Mouse (Mus musculus): ENCODE results near the gene Robo4.

The Robo4 gene

DNA sequence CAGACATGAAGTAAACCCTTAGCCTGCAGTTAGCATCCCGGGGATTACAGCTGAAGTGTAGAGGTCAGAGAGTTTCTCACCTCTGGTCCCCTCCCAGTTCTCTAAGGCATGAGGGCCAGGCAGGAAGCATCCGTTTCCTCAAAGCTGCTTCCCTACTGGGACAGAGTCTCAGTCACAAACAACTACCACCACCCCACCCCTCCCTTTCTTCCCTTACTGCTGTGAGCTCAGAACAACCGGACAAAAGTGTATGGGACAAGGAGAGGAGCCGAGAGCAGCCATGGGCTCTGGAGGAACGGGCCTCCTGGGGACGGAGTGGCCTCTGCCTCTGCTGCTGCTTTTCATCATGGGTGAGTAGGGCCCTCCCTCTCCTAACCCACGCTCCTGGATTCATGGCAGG lies at the start of gene Robo4:
Gene Robo4, plus strand, starts transcription at position 96 of the 400 bp plus-strand sequence.
- DNase-seq (ENCODE audit: low spot score): no peak

DNA sequence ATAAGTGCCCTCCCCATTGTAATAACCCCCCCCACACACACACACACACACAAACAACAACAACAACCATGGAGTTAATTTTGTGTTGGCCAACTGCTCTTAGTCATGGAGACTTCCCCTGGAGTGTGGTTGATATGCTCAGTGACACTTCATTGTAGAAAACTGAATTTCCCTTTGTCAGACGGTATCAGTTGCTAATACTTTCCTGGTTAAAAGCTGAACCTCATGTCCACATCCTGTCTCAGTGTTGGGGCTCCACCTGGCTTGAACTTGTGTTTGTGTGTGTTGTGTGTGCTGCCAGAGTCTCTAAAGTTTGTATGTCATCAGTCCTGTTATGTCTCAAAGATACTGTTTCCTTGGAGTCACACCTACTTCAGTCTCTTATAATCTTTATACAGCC lies 47.2 kb upstream of the Robo4 start:
- DNase-seq (ENCODE audit: low spot score): no peak

DNA sequence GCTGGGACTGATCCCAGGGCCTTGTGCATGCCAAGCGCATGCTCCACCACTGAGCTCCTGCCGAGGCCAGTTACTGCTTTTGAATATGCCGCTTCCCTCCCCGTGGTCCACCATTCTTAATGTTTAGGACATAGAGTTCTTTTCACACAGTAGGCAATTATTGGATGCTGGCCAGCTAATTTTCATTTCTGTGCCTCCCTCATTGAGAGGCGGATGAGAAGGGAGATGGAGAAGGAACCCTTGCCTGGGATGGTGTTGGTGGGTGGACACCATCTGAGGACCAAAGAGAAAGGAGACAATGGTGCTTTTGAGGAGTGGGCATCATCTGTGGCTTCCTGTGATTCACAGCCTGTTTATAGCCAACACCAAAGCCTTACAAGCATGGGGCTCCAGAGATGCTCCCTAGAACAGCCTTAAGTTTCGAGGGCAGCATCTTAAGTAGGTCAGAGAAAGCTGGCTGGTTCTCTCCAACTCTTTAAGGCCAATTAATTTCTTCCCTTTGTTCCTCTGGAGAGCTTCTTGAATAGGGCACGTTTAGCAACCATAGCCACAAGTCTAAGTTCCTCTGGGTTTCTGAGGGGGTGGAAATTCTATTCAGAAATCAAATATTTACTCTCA lies 42.9 kb upstream of the Robo4 start:
- DNase-seq (ENCODE audit: low spot score): no peak

DNA sequence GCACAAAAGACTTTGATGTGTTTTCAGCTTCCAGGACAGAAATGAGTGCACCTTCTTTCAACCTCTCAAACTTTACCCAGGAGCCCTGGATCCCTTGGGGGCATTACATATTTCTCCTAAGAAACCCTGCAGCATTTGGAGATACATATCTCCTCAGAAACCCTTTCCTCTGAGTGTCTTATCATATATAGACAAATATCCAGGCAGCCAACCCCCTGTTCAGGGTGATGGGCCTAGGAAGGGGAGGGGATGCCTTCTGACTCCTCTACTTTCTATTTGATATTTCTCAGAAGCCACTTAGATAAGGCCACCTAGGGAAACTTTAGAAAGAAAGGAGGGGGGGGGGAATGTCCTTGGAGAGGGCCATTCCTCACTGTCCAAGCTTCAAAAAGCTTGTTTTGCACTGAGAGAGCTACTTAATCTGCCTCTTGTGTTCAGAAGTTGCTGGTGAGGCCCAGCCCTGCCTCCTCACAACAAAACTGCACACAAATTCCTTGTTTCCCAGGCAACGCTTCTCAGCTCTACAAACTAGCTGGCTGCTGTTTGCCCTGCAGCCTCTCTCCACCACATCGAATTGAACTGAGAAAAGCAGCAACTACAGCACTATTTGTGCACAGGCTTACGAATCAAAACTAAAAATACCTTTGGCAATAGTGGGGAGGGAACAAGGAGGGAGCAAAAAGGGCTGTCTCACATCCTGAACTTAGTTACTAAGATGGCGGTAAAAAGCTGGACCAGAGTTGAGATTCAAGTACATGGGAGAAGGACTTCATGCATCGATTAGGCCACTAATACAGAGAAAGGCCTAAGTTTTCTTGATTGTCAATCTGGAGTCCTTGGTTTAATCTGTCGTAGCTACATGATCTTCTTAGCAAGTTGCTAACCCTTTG lies 42.1 kb upstream of the Robo4 start:
- DNase-seq (ENCODE audit: low spot score): no peak

DNA sequence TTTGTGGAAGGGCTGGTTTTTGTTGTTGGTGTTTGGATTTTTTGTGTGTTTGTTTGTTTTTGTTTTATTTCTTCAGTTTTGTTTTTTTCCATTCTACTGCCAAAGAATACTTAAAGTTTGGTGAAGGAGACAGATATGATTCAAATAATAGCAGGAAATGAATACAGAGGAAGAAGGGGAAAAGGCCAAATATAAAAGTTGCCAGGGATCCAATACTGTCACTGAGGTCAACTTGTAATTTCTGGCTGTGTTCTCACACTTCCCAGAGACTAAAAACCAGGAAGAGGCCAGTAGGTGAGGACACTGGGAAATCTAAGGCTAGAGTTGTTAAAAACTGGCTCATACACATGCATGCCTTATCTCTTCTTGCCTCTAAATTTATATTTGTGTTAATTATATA lies 39.6 kb upstream of the Robo4 start:
- no peak for DNase-seq (ENCODE audit: low spot score)

DNA sequence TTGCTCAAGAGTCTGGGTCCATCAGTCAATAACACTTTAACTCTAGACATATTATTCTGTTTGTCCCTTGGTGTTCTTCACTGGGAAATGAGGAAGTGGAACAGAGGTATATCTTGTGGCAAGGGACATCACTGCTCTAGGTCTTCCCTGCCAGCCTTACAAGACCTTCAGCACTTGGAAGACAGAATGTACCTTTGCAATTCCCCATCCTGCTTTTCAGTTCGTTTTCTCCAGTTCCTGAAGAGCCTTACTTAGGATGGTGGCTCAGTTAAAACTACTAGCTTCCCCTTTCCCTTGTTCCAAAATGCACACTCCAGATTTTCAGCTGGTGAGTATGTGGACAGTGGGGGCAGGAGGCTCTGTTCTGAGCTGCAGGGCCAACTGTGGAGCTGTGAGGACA lies 38.8 kb upstream of the Robo4 start:
- DNase-seq (ENCODE audit: low spot score): no peak

DNA sequence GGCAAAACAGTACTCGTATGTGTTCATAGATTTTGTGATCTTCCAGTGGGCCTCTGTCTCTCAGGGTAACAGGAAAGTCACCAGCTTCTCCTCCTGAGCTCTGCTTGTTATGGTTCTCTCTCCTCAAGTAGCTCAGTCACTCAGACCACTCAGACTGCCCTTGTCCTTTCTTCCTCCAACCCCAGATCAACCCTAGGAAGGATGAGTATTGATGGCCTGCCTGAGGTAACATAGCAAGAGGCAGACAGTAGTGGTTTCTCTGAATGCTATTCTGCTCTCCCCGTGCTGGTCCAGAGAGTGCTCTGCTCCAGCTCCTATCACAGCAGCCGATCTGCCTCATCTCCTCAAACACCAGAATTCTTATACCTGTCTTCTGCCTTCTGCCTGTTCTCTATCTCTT lies 38.1 kb upstream of the Robo4 start:
- DNase-seq (ENCODE audit: low spot score): no peak

DNA sequence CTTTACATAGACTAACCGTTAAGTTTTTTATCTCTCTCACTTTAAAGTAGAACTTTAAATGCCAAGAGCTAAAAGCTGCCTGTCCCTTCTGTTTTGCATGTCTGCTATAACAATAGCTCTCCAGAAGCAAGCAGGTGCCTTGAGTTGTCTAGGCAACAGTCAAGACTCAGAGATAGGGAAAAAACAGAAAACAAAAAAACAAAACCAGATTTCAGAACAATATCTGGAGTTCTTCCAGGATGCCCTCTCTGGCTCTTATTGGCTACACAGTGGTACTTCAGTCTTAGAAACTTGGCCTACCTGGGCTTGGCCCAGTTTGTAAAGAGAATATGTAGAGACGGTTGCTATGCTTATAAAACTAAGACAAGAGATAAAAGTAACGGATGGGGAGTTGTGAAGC lies 37.3 kb upstream of the Robo4 start:
- DNase-seq (ENCODE audit: low spot score): no peak

DNA sequence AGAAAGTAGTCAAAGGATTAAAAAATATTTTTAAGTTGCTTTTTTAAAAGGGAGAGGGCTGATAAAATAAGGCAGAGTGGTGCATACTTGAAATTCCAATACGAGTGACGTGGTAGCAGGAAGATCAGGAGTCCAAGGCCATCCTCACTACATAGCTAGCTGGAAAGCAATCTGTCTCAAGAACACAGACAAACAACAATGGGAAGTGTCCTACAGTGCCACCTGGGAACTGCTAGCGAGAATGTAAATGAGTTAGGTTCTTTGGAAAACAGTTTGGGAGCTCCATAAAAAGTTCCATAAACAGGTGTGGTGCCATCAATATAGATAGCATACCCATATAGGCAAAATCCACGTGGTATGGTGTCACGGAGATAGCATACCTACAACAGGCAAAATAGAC lies 36.0 kb upstream of the Robo4 start:
- no peak for DNase-seq (ENCODE audit: low spot score)

DNA sequence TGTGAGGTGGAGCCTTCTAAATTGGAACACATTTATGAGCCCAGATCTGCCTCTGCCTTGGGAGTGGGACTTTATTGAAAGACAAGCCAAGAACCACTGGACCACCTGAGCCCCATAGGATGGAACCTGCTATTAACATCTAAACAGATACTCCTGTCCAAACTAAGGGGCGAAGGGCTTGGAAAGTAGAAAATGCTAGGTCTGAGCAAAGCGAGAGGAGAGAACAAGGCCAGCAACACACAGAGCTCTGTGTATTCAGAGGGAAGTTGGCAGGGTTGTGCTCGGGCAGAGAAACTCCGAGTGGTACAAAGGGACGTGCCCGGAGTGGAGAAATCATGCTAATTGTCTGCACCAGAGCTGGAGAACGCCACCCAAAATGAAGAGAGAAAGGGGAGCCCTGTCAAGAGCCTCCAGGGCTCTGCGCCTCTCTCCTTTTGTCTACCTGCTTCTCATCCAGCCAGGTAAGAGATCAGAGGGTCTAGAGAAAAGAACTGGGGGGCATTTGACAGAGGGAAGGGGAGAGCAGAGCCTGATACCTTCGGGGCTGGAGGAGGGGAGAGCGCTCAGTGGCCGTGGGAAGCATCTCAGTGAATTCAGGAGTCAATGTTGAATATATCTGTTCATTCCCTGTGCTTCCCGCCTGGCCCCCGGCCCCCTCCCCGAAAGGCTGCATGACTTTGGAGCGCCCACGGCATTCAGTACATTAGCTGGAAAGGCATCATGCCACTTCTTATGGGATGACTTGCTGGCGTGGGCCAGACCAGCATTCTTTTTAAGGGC lies 34.2 kb upstream of the Robo4 start, which contains the start of gene Hepacam:
Gene Hepacam, plus strand, starts transcription at position 51 of the 780 bp plus-strand sequence.
- no peak for DNase-seq (ENCODE audit: low spot score)

DNA sequence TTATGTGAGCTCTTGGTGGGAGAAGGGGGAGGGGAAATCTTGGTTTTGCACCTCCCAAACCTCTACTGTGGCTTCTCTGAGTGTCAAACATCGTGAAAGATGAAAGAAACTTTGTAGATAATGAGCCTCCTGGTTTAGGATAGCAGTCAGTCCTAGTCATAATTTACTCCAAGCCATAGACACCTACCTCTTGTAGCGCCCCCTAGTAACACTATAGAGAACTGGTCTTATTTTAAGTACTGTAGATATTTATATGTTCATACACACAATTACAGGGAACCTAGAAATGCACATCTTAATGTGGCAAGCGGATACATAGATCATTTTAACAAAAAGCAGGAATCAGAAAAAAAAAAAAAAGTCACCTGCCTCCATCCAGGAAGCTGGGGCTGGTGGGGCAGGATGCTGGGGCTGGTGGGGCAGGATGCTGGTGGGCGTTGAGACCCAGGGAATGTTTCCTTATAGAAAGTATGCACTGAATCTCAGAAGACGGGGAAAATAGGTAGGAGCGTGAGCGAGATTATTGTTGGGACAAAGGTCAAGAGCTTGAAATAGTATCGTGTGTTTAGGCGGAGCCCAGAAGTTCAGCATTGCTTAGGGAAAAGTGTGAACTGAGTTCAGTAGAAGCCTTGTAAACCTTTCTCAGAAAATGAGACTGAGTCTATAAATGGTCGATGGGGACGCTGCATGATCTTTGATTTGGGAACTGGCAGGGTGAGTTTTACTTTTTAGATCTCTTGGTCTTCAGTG lies 33.4 kb upstream of the Robo4 start:
- DNase-seq (ENCODE audit: low spot score): no peak

DNA sequence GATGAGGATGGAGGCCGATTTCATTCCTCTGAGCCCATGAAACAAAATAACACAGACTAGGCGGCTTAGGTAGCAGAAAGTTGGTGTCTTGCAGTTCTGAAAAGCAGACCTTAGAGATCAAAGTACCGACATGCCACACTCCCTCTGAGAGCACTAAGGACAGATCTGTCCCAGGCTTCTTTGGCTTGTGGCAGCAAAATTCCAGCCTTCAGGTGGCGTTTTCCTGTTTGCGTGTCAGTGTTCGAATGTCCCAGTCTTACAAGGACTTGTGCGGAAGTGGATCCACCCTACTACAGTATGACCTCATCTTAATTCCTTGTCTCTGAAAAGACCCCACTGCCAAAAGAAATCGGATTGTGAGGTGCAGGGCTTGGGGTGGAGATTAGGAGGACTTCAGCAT lies 32.8 kb upstream of the Robo4 start:
- no peak for DNase-seq (ENCODE audit: low spot score)

DNA sequence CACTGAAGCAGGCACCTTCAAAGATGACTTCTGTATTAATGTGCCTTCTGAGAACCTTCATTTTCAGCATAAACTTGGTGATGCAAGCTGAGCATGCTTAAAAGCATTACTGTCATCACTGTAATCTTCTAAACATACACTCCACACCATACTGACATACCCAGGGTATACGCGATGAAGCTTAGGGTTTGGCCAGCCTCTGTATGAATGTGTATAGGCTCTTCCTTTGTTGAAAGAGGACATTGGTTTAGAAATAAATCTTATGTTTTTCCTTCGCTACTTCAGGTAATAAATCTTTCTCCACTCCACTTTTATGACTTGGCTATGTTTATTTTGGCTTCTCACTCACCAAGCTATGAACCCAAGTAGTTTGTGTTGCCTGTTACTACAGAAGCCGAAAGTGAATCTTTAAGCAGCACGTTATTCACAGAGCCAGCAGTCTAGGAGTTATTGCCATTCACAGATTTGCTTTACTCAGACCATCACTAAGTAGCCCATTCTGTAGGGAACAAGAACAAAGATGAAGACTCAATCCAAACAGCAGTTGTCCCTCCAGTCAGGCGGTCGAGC lies 30.4 kb upstream of the Robo4 start:
- no peak for DNase-seq (ENCODE audit: low spot score)

DNA sequence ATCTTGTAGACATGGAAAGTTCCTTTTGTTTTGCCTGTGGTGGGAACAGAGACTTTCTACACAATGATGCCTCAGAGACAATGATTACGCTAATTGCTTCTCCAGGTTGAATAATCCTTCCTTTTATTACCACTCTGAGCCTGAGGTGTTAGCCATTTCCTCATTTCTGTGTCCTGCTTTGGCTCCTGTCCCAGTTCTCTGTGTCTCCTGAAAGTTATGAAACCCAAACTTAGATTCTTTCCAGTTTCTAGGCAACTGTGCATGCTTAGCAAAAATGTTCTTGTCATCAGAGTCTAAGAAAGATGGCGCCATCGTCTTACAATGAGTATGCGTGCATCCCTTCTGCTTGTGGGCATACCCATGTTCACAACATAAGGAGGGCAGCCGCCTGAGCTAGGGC lies 26.0 kb upstream of the Robo4 start:
- DNase-seq (ENCODE audit: low spot score): no peak

DNA sequence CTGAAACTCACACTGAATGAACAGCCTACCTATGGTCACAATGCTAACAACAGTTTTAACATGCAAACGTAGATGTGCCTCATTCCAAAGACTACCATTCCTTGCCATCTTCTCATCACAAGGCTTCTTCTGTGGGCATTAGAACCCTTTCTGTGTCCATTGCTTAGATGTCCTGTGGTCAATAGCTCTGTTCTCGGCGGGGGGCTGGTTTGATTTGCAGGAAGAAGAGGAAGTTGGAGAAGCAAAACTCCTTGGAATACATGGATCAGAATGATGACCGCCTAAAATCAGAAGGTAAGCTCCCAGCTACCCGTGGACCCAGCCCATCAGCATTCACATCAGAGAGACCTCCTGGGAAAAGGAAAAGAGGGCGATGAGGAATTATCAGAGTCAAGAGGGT lies 18.5 kb upstream of the Robo4 start:
- DNase-seq (ENCODE audit: low spot score): no peak

DNA sequence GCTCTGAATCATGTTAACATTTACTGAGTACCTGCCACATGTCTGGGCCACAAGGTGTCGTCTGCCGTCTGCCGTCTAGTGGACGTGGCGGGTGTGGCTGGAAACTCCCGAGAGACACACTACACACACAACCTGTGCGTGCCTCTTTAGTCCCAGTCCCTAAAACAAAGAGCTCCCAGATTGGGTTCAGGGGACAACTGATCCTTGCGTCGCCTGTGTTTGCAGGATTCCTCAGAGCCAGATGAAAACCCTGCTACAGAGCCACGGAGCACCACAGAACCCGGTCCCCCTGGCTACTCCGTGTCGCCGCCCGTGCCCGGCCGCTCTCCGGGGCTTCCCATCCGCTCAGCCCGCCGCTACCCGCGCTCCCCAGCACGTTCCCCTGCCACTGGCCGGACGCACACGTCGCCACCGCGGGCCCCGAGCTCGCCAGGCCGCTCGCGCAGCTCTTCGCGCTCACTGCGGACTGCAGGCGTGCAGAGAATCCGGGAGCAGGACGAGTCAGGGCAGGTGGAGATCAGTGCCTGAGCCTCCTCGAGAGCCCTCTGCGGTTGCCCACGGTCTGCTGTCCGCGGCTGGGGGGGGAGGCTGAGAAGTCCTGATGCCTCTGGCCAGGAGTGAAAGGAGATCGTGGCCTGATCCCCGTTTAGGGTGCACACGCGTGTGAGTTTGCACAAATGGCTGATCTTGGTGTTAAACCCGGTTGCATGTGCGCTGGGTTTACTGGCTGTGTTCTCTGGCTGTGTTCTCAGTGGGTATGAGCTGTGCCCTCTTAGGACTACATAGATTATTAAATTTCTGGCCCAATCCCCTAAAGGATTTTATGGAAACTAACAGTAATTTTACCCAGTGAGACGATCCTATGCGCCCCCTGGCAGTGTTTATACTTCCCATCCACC lies 17.2 kb upstream of the Robo4 start:
- DNase-seq (ENCODE audit: low spot score): no peak

DNA sequence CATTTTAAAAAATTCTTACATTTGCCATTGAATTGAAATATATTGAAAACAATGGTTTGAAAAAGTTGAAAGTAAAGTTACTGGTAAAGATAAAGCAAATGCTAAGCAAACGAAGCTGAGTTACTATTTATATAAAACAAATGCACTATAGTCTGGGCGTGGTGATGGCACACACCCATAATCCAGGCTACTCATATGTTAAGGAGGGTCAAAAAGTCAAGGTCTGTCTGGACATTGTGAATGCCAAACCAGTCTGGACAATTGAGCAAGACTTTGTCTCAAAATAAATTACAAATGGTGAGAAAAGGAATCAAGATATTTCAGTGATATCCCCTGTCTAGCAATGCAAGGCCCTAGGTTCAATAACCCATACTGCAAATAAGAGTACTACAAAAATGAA lies 10.8 kb upstream of the Robo4 start:
- DNase-seq (ENCODE audit: low spot score): no peak

DNA sequence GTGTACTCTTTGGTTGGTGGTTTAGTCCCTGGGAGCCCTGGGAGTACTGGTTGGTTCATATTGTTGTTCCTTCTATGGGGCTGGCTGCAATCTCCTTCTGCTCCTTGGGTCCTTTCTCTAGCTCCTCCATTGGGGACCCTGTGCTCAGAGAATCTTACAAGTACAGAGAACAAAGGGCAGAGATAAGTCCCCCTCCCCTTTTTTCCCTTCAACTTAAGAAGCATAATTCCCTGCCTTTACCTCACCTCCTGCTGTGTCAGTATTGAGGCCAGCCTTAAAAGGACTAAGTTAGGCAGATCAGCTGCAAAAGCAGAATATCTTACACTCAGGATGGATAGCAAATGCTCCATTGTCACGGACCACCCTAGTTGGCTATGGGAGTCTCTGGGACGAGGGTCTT lies 9.6 kb upstream of the Robo4 start:
- no peak for DNase-seq (ENCODE audit: low spot score)

DNA sequence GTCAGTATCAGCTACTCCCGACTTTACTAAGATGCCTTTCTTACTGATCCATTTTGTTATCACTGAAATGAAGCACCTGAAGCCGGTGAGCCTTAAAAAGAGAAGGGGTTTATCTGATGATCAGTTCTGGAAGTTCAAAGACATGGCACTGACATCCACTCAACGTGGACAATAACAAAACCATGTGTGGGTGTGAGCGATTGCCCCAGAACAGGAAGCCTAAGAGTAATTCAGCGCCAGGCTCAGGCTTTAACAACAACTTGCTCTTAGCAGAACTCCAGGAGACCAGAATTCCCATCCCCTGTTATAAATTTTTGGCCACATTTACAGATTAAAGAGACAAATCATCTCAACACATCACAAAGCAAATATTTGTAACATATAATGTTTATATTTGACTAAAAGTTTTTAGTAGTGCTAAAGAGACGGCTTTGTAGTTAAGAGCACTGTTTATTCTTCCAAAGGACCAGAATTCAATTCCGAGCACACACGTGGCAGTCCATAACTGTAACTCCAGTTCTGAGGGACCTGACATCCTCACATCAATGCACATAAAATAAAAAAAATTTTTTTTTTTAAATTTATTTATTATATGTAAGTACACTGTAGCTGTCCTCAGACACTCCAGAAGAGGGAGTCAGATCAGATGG lies 8.1 kb upstream of the Robo4 start:
- DNase-seq (ENCODE audit: low spot score): no peak

DNA sequence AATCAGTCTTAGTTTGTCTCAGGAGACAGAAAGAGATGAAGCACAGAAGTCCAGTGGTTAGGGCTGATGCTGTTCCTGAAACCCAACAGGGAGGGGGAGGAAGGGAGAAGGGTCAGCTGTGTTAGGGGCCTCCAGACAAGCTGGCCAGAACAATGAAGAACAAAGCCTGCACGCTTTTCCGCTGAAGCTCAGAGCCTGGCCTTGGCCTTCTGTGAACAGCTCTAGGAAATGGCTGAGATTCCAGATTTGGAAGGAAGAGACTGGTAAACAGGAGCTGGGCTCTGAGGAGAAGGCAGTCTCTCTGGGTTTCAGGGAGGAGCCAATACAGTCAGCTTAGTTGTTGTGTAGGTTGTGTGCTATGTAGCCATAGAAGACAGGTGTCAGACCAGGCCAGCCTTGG lies 1.1 kb upstream of the Robo4 start:
- DNase-seq (ENCODE audit: low spot score): no peak
